Comparison of ENCODE assay signal across 24 mouse cellular contexts in the genomic region with DNA sequence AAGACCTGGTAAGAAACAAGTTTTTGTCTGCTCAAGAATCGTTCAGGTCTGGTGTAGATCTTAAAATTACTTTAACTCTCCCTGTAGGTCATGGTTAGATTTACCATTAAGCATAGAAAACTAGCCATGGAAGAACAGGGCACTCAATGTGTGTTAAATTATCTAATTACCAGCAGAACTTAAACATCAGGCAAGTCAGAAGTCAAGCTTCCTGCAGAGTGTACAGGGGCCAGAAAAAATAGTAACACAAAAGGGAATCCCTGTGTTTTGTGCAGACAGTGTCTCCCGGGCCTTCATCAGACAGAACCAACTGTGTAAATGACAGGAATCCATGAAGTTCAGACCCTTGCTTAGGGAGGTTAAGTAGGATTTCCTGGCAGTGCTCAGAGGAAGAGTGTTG. TPM values are rescaled to one million over a fixed set of nuclear protein-coding genes. Genes with fewer than 3 reads are reported as not detected.
"Had no signal": no experiment of that assay in that cellular context is flagged by ENCODE, and none has a peak within 500 bp of the region (broad histone marks: within the 10 kb centered on the region; RNA-seq: fewer than 3 reads in every experiment).

No protein-coding gene starts in this region.

- H3K4me1 ChIP-seq: liver, embryonic 15.5 days; lung, embryonic 15.5 days; midbrain, embryonic 13.5 days; midbrain, embryonic 15.5 days; neural tube, embryonic 13.5 days; neural tube, embryonic 15.5 days; stomach, embryonic 15.5 days had no signal

- H3K9me3 ChIP-seq: liver, embryonic 15.5 days; lung, embryonic 15.5 days; midbrain, embryonic 13.5 days; midbrain, embryonic 15.5 days; neural tube, embryonic 13.5 days; neural tube, embryonic 15.5 days; stomach, embryonic 15.5 days had no signal

- H3K9ac ChIP-seq: liver, embryonic 15.5 days; liver, postnatal 0 days; lung, embryonic 15.5 days; midbrain, embryonic 13.5 days; midbrain, embryonic 15.5 days; neural tube, embryonic 13.5 days; neural tube, embryonic 15.5 days; stomach, embryonic 15.5 days had no signal

- H3K4me3 ChIP-seq: liver, embryonic 15.5 days; lung, embryonic 15.5 days; midbrain, embryonic 13.5 days; midbrain, embryonic 15.5 days; myocyte; neural tube, embryonic 13.5 days; neural tube, embryonic 15.5 days; stomach, embryonic 15.5 days had no signal

- H3K27ac ChIP-seq: liver, embryonic 15.5 days; lung, embryonic 15.5 days; midbrain, embryonic 13.5 days; midbrain, embryonic 15.5 days; neural tube, embryonic 13.5 days; neural tube, embryonic 15.5 days; stomach, embryonic 15.5 days; stomach, postnatal 0 days had no signal

- ATAC-seq: liver, postnatal 0 days; lung, postnatal 0 days; midbrain, embryonic 13.5 days; midbrain, embryonic 15.5 days had no signal

- H3K4me2 ChIP-seq: liver, embryonic 15.5 days; lung, embryonic 15.5 days; midbrain, embryonic 11.5 days; midbrain, embryonic 13.5 days; midbrain, embryonic 15.5 days; neural tube, embryonic 13.5 days; neural tube, embryonic 15.5 days; stomach, embryonic 15.5 days had no signal

- H3K36me3 ChIP-seq: liver, embryonic 15.5 days; lung, embryonic 15.5 days; midbrain, embryonic 13.5 days; midbrain, embryonic 15.5 days; neural tube, embryonic 13.5 days; neural tube, embryonic 15.5 days; stomach, embryonic 15.5 days had no signal

- DNase-seq: liver, postnatal 0 days; lung, adult 2 months; lung, postnatal 14 days; lung, postnatal 36 days; retina, postnatal 1 day; right cerebral cortex, postnatal 14 days; thymus, adult 2 months; thymus, postnatal 25 days; thymus, postnatal 4 days had no signal

- H3K27me3 ChIP-seq: liver, embryonic 15.5 days; lung, embryonic 15.5 days; midbrain, embryonic 13.5 days; midbrain, embryonic 15.5 days; neural tube, embryonic 13.5 days; neural tube, embryonic 15.5 days; stomach, embryonic 15.5 days had no signal

RNA-seq across cellular contexts. Expression of a gene that starts 17.4 kb away (rescaled TPM):
- total RNA-seq: megakaryocyte, adult 5-6 weeks had no signal
- polyA plus RNA-seq: liver, embryonic 15.5 days; liver, postnatal 0 days; lung, adult 2 months; lung, postnatal 0 days; midbrain, embryonic 11.5 days; midbrain, embryonic 13.5 days; midbrain, embryonic 15.5 days; myocyte; neural tube, embryonic 11.5 days; neural tube, embryonic 13.5 days; neural tube, embryonic 15.5 days; spleen, adult 2 months; stomach, postnatal 0 days had no signal

RNA-seq across cellular contexts. Expression of a gene that starts 39.0 kb away (rescaled TPM):
- total RNA-seq: megakaryocyte, adult 5-6 weeks had no signal
- polyA plus RNA-seq: liver, embryonic 15.5 days; liver, postnatal 0 days; lung, adult 2 months; lung, embryonic 15.5 days; lung, postnatal 0 days; midbrain, embryonic 11.5 days; midbrain, embryonic 13.5 days; midbrain, embryonic 15.5 days; myocyte; neural tube, embryonic 11.5 days; neural tube, embryonic 13.5 days; neural tube, embryonic 15.5 days; spleen, adult 2 months; stomach, embryonic 15.5 days; stomach, postnatal 0 days; thymus, adult 2 months; urinary bladder, adult 2 months had no signal

RNA-seq across cellular contexts. Expression of a gene that starts 43.9 kb away (rescaled TPM):
- total RNA-seq: megakaryocyte, adult 5-6 weeks had no signal
- polyA plus RNA-seq: liver, embryonic 15.5 days; liver, postnatal 0 days; lung, adult 2 months; lung, embryonic 15.5 days; lung, postnatal 0 days; midbrain, embryonic 11.5 days; midbrain, embryonic 13.5 days; midbrain, embryonic 15.5 days; myocyte; neural tube, embryonic 11.5 days; neural tube, embryonic 13.5 days; neural tube, embryonic 15.5 days; spleen, adult 2 months; stomach, embryonic 15.5 days; stomach, postnatal 0 days; thymus, adult 2 months; urinary bladder, adult 2 months had no signal
